Mouse (Mus musculus) R1 (cell line): Measurements from ENCODE around the gene Trim69.
"Not testable (repeated sequence)": the region's sequence is repeated elsewhere in the genome, so short reads cannot be mapped to it uniquely, and the experiment has no call there.

Experiments
- DNase-seq: peaks from one replicate; pipeline ENCODE4 v3.0.0-alpha.2; 2018; ENCODE audit warnings: low read depth, low spot score

Trim69 gene

GRCm38 (mm10) chr2:122210534-122211228, 50.2 kb downstream of the Trim69 start:
- peak; percentile 30 for DNase-seq

- DNase-seq, result not testable (repeated sequence)
Measured at GRCm38 (mm10) chr2:122217075-122217474, 56.6 kb downstream of the Trim69 start.

GRCm38 (mm10) chr2:122218234-122218633, 57.7 kb downstream of the Trim69 start:
- no peak for DNase-seq

GRCm38 (mm10) chr2:122221378-122221777, 60.9 kb downstream of the Trim69 start:
- DNase-seq, result no peak

GRCm38 (mm10) chr2:122221798-122222197, 61.3 kb downstream of the Trim69 start:
- no peak for DNase-seq

- DNase-seq, result no peak
Measured at GRCm38 (mm10) chr2:122222272-122222671, 61.8 kb downstream of the Trim69 start.

- DNase-seq, result no peak
Measured at GRCm38 (mm10) chr2:122223654-122224053, 63.2 kb downstream of the Trim69 start.
